Mouse (Mus musculus) neural tube, embryonic 15.5 days (tissue): ENCODE data around the gene Ppfia3. TPM values are rescaled to one million over a fixed set of nuclear protein-coding genes. Genes with fewer than 3 reads are reported as not detected.

Experiments used
- ATAC-seq: fragments of 200-750 bp; cut with Nextera tagmentation; 2 replicates; pipeline ENCODE4 v1.8.0; 2017; ENCODE audit warnings: mild to moderate bottlenecking, moderate TSS enrichment, moderate library complexity; ENCODE audit not compliant: low FRiP score
- H3K27ac ChIP-seq: fragments of 300-500 bp; sonication (generic); replicated peaks from 2 replicates; pipeline ENCODE4 v1.5.1; 2015; ENCODE audit warnings: mild to moderate bottlenecking, inconsistent platforms
- H3K27me3 ChIP-seq: fragments of 300-500 bp; sonication (generic); replicated peaks from 2 replicates; pipeline ENCODE4 v1.6.1; 2015; ENCODE audit warnings: inconsistent platforms
- H3K36me3 ChIP-seq: fragments of 300-500 bp; sonication (generic); 2 replicates; pipeline ENCODE4 v1.6.1; 2015; ENCODE audit warnings: inconsistent platforms
- H3K4me1 ChIP-seq: fragments of 300-500 bp; sonication (generic); 2 replicates; pipeline ENCODE4 v1.6.1; 2015; ENCODE audit warnings: inconsistent platforms
- H3K4me2 ChIP-seq: fragments of 300-500 bp; sonication (generic); 2 replicates; pipeline ENCODE4 v1.6.1; 2015; ENCODE audit warnings: inconsistent platforms, mild to moderate bottlenecking, moderate library complexity
- H3K4me3 ChIP-seq: fragments of 300-500 bp; sonication (generic); replicated peaks from 2 replicates; pipeline ENCODE4 v1.5.1; 2015; ENCODE audit warnings: mild to moderate bottlenecking, inconsistent platforms
- H3K9ac ChIP-seq: fragments of 300-500 bp; sonication (generic); replicated peaks from 2 replicates; pipeline ENCODE4 v1.6.1; 2015; ENCODE audit warnings: mild to moderate bottlenecking, inconsistent platforms
- H3K9me3 ChIP-seq: fragments of 300-500 bp; sonication (generic); replicated peaks from 2 replicates; pipeline ENCODE4 v1.6.1; 2016; ENCODE audit warnings: inconsistent platforms
- WGBS: fragments of 180-500 bp; shearing (Covaris S2); methylation state at CpG from one replicate; pipeline ENCODE4 v1.1.7; 2015; ENCODE audit warnings: mixed read lengths; 5-methylcytosine and 5-hydroxymethylcytosine counted together
- polyA plus RNA-seq: library from polyadenylated mRNA; unstranded; fragments of >200 nt; fragmentation: Nextera tagmentation; extraction: Ambion mirVana; gene quantifications from 2 replicates; pipeline ENCODE4 v1.2.1, GENCODE M21; 2015

Ppfia3 gene
- polyA plus RNA-seq, 1 experiment from 2014 or later = 29.5 TPM

GRCm38 (mm10) chr7:45374620-45375019 lies 7.8 kb upstream of the Ppfia3 start:
- H3K27me3 ChIP-seq = no peaks in the 10 kb centered on the region
- 91% methylated on average over 8 of the region's 8 CpGs for WGBS
- ATAC-seq = no peak
- H3K27ac ChIP-seq = no peak overlapping the region
- peaks cover 16% of the 10 kb centered on the region for H3K4me1 ChIP-seq
- no peaks in the 10 kb centered on the region for H3K9me3 ChIP-seq
- no peak overlapping the region for H3K9ac ChIP-seq
- no peak overlapping the region for H3K4me2 ChIP-seq
- H3K4me3 ChIP-seq = no peak overlapping the region
- peaks cover 68% of the 10 kb centered on the region for H3K36me3 ChIP-seq

DNA sequence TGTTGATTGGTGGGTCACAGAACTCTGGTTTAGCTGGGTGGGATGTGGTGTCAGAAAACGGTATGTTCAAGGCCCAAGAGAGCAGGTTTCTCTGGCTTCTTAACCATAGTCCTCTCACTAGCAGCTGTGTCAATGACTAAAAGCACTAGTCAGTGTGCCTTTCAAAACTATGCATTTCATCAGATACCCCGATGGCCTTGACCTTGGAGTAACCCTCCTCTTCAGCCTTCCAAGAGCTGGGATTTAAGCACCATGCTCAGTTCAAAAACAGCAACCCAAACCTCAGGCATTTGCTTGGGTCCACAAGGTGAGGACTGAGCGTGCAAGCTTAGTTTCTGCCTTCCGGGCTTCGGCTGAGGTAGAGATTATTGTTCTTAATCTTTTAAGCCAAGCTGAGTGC lies 5.6 kb upstream of the Ppfia3 start:
- no peak overlapping the region for H3K9ac ChIP-seq
- H3K4me2 ChIP-seq = no peak overlapping the region
- H3K4me3 ChIP-seq = no peak overlapping the region
- H3K9me3 ChIP-seq = no peaks in the 10 kb centered on the region
- peaks cover 39% of the 10 kb centered on the region for H3K4me1 ChIP-seq
- H3K27me3 ChIP-seq = peaks cover 7% of the 10 kb centered on the region; the same call in 1 of the 2 replicates
- no peak overlapping the region for H3K27ac ChIP-seq
- peaks cover 46% of the 10 kb centered on the region for H3K36me3 ChIP-seq
- ATAC-seq = no peak
- WGBS = 85% methylated on average over 5 of the region's 5 CpGs

DNA sequence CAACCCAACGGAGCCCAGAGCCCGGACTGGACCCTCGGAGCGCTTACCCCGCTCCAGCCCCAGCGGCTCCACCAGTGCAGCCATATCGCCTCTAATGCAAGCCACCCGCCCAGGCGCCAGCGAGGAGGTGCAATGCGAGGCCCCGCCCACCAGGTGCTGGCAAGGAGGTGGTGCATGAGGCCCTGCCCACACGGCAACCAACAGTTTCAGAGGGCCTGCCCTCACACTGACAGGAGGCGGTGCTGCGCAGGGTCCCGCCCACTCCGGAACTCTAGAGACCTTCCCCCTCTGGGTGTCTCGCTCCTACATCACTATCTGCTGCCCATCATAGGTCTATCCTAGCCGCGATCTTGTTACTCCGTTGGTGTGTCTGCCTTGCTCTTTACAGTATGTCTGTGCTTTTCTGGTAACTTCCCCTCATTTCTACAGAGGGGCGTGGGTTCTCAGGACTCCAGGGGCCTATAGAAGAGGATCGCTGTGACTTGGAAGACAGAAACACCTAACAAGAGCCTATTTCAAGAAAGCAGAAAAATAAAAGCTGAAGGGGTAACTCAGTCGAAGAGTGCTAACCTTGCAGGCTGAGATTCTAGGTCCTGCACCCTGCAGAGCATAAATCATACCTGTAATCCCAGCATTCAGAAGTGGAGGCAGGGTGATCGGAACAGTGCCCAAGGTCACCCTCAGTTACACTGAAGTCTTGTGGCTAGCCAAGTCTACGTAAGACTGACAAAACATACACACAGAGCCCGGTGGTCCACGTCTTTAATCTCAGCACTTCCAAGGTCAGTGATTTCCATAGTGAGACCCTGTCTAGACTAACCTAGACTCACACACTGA lies 3.9 kb upstream of the Ppfia3 start, which contains the start of gene Lin7b:
TSS of gene Lin7b (minus strand) at position 109 of the 837 bp plus-strand sequence.
- H3K36me3 ChIP-seq = peaks cover 29% of the 10 kb centered on the region
- no peaks in the 10 kb centered on the region for H3K9me3 ChIP-seq
- peaks cover 42% of the 10 kb centered on the region for H3K4me1 ChIP-seq
- ATAC-seq = peak; percentile 54
- H3K4me3 ChIP-seq = peak within 1 kb of the TSS; percentile 55
- H3K9ac ChIP-seq = peak within 1 kb of the TSS; percentile 64
- peaks cover 7% of the 10 kb centered on the region; the same call in 1 of the 2 replicates for H3K27me3 ChIP-seq
- peak within 1 kb of the TSS; percentile 95 for H3K4me2 ChIP-seq
- WGBS = 10% methylated on average over 28 of the region's 28 CpGs
- H3K27ac ChIP-seq = peak within 1 kb of the TSS; percentile 58

DNA sequence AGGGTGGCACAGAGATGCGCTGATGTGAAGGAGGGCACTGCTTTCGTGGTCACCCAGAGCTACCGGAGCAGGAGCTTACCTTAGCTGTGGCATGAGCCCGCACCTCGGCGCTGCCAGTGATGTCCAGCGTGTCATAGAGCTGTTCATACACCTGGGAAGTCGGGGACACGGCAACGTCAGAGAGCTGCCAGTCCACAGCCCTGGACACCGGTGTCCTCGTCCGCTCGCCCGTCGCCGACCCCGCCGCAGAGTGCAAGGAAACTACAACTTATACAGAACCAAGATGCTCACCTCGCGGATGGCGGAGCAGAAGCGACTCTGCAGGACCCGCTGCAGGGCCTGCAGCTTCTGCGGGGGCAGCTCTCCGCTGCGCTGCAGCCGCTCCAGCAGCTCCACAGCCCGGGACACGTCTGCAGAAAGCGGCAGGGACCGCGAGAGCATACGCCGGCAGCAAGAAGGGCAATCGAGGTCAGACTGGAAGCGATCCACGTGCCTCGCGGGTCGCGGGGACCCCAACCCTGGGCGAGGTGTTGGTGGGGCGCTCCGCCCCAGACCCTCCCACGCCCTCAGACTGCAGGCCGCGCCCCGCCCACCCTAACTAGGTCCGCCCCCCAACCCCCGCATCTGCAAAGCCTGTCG lies 3.1 kb upstream of the Ppfia3 start:
- H3K9ac ChIP-seq = peak overlapping the region; percentile 64
- H3K4me1 ChIP-seq = peaks cover 49% of the 10 kb centered on the region
- peaks cover 7% of the 10 kb centered on the region; the same call in 1 of the 2 replicates for H3K27me3 ChIP-seq
- H3K4me2 ChIP-seq = peak overlapping the region; percentile 95
- ATAC-seq = no peak; the same call in 1 of the 2 replicates
- WGBS = 10% methylated on average over 48 of the region's 52 CpGs
- peaks cover 22% of the 10 kb centered on the region for H3K36me3 ChIP-seq
- H3K4me3 ChIP-seq = peak overlapping the region; percentile 55
- H3K9me3 ChIP-seq = no peaks in the 10 kb centered on the region
- peak overlapping the region; percentile 58 for H3K27ac ChIP-seq

DNA sequence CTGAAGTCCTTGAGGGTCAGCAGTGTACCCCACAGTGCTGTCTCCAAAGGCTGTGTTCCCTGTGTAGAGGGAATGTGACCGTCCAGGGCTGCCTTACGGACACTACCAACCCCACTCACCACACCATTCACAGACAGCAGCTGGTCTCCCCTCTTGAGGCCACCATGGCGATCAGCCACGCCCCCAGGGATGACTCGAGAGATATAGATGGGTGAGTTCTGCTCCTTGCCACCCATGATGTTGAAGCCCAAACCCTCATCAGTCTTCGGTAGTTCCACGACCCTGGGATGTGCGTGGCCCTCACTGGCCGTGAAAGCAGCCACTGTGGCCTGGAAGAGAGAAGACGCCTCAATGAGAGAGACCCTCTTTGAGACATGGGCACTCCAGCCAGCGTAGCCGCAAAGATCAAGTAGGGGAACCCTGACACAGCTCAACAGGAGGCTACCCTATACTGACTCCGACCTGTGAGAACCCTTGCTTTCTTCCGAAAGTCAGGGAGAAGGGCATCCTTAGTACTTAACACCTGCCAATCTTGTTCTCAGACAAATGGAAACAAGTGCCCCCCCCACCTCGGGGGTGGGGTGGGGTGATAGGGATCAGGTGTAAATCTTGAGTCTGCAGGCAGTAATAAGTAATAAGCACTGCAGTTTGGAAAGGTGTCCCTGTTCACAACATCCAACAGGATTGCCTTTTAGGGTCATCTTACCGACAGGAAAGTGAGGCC lies 2.4 kb upstream of the Ppfia3 start:
- peaks cover 18% of the 10 kb centered on the region for H3K36me3 ChIP-seq
- WGBS = 72% methylated on average over 16 of the region's 16 CpGs
- H3K9ac ChIP-seq = no peak overlapping the region
- peaks cover 7% of the 10 kb centered on the region; the same call in 1 of the 2 replicates for H3K27me3 ChIP-seq
- peak overlapping the region; percentile 55 for H3K4me3 ChIP-seq
- H3K4me2 ChIP-seq = peak overlapping the region; percentile 95
- H3K27ac ChIP-seq = no peak overlapping the region
- no peaks in the 10 kb centered on the region for H3K9me3 ChIP-seq
- ATAC-seq = no peak
- peaks cover 55% of the 10 kb centered on the region for H3K4me1 ChIP-seq

DNA sequence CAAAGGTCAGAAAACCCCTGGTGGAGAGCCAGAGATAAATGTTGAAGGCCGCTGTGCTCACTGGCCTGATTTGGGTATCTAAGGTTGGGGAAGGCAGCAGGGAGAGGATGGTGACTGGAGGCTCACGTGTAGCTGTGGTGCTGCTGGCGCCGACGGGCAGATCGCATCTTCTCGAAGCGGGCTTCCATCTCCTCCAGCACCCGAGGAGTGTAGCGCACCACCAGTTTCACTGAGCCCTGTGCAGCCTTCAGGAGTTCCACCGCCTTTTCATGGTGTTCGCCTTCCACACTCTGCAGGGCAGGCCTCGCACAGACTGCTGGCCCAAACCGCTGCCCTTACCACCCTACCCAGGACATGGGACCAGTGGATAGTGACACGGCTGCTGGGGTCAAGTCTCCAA lies 1.4 kb upstream of the Ppfia3 start:
- H3K27ac ChIP-seq = peak overlapping the region; percentile 90; the same call in 1 of the 2 replicates
- H3K27me3 ChIP-seq = peaks cover 11% of the 10 kb centered on the region; the same call in 1 of the 2 replicates
- H3K4me1 ChIP-seq = peaks cover 56% of the 10 kb centered on the region
- no peaks in the 10 kb centered on the region for H3K9me3 ChIP-seq
- peak overlapping the region; percentile 71 for H3K4me2 ChIP-seq
- peak overlapping the region; percentile 69; the same call in 1 of the 2 replicates for H3K9ac ChIP-seq
- WGBS = 83% methylated on average over 15 of the region's 15 CpGs
- H3K36me3 ChIP-seq = peaks cover 10% of the 10 kb centered on the region
- no peak for ATAC-seq
- H3K4me3 ChIP-seq = peak overlapping the region; percentile 79

GRCm38 (mm10) chr7:45367020-45367880 lies 431 bp upstream of the Ppfia3 start:
- no peaks in the 10 kb centered on the region for H3K9me3 ChIP-seq
- H3K27me3 ChIP-seq = peaks cover 11% of the 10 kb centered on the region; the same call in 1 of the 2 replicates
- H3K9ac ChIP-seq = peak overlapping the region; percentile 90
- H3K27ac ChIP-seq = peak overlapping the region; percentile 90
- H3K4me3 ChIP-seq = peak overlapping the region; percentile 79
- H3K36me3 ChIP-seq = peaks cover 2% of the 10 kb centered on the region; the same call in 1 of the 2 replicates
- H3K4me1 ChIP-seq = peaks cover 65% of the 10 kb centered on the region
- H3K4me2 ChIP-seq = peak overlapping the region; percentile 71
- WGBS = under 1% methylated on average over 70 of the region's 70 CpGs
- peak; percentile 88 for ATAC-seq

DNA sequence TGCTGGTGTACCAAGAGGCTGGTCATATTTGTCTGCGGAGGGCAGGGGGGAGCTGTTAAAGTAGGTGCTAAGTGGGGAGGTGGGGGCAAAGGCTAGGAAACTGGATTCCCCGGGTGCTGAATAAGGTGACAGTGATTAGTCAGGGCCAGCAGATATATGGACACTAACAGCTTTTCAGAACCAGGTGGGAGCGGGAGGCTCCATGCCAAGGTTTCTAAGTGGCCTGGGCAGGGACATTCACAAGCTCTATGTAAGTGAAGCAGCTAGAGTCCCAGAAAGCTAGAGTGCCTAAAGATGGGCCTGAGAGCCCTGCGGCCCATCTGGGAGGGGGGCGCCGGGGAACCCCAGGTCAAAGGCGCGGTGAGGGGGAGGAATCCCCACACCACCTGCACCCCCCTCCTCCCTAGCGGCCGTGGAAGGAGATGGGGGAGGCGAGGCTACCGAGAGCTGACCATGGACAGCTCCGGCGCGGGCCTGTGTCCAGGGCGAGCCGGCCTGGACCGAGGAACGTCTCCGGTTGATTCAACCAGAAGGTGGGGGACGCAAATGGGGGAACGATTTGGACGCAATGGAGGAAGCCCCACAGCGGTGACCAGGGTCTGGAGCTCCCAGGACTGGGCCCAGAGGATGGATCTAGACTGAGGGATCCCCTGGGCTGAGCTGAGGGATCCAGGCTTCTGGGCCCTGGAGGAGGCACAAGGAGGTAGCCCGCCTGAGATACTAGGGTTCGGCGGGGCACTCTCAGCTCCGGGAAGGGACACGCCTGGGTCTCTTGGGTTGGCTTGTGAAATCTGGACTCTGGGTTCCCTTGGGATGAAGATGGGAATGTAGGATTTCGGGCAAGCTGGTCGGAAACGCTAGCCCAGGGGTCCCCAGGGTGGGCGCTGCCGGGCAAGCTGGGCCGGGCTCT lies 822 bp downstream of the Ppfia3 start:
- H3K27me3 ChIP-seq = peaks cover 11% of the 10 kb centered on the region; the same call in 1 of the 2 replicates
- peak overlapping the region; percentile 82 for H3K27ac ChIP-seq
- 3% methylated on average over 35 of the region's 35 CpGs for WGBS

DNA sequence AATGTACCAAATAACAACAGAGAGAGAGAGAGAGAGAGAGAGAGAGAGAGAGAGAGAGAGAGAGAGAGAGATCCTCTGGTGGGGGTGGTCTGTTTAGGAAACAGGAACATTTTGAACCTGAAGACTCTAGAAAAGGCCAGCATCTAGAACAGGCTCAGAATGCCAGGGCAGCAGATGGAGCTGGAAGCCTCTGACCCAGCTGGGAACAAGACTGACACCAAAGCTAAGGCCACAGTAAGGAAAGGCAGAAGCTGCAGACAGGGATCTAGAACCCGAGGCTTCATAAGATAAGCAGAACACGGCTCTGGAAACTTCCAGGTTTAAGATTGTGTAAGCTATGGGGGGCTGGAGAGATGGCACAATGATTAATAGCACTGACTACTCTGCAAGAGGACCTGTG lies 2.8 kb downstream of the Ppfia3 start:
- Histone ChIP-seq H3K27me3 (peaks cover 6% of the 10 kb centered on the region; the same call in 1 of the 2 replicates), H3K36me3 (peaks cover 4% of the 10 kb centered on the region), H3K4me3 (no peak overlapping the region), H3K9ac (no peak overlapping the region), H3K27ac (no peak overlapping the region), H3K9me3 (no peaks in the 10 kb centered on the region), H3K4me2 (no peak overlapping the region), H3K4me1 (peaks cover 57% of the 10 kb centered on the region)
- 90% methylated on average over 2 of the region's 2 CpGs for whole genome bisulfite sequencing
- no peak for ATAC-seq

More for the DNA sequence above, 822 bp downstream of the Ppfia3 start:
- Histone ChIP-seq H3K9me3 (no peaks in the 10 kb centered on the region), H3K4me3 (peak overlapping the region; percentile 79), H3K4me2 (peak overlapping the region; percentile 71), H3K4me1 (peaks cover 75% of the 10 kb centered on the region), H3K36me3 (no peaks in the 10 kb centered on the region), H3K9ac (peak overlapping the region; percentile 90)
- no peak for ATAC-seq

GRCm38 (mm10) chr7:45362801-45363200 lies 4.0 kb downstream of the Ppfia3 start:
- Histone ChIP-seq H3K4me1 (peaks cover 45% of the 10 kb centered on the region), H3K27me3 (peaks cover 4% of the 10 kb centered on the region; the same call in 1 of the 2 replicates), H3K4me2 (peak overlapping the region; percentile 83), H3K9me3 (no peaks in the 10 kb centered on the region), H3K9ac (no peak overlapping the region), H3K36me3 (peaks cover 14% of the 10 kb centered on the region), H3K27ac (no peak overlapping the region), H3K4me3 (no peak overlapping the region)
- WGBS = 10% methylated on average over 13 of the region's 13 CpGs
- ATAC-seq = no peak
